Mouse (Mus musculus): ENCODE results near the gene Gucy1b1. TPM values are rescaled to one million over a fixed set of nuclear protein-coding genes. Genes with fewer than 3 reads are reported as not detected.
A peak's percentile ranks its signal among the peaks of the same experiment; 100 is the strongest.

Gucy1b1 gene
- total and polyA plus RNA-seq, 2 experiments from 2014 or later, result 15.6 to 24.3 TPM

DNA sequence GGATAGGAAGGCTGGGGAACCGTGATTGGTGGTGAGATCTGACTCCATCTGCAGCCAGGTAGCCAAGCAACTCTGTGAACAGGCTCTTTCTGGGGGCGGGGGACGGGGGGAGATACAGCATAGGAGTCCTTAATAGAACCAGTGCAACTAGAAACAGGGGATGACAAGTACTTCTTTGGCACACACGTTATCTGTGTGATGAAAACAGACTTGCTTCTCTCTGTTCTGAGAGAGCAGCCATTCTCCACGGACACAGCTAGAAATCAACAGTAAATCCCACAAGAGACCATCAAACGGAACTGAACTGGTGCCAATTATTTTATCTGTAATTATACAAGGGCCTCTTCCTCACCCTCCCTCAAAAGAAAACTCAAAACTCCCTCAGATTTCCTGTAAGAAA, 29.7 kb upstream of the Gucy1b1 start:
- Histone ChIP-seq H3K27ac (ENCODE audit: low read depth) (no peak overlapping the region), H3K36me3 (replicated peaks; ENCODE audit: control insufficient read depth, insufficient read depth, low read length) (no peaks in the 10 kb centered on the region; the same call in 1 of the 2 replicates), H3K4me1 (ENCODE audit: control insufficient read depth, insufficient read depth) (peaks cover 15% of the 10 kb centered on the region), H3K4me3 (ENCODE audit: low read depth, low read length) (no peak overlapping the region), H3K27me3 (ENCODE audit: control insufficient read depth, insufficient read depth, low read length) (no peaks in the 10 kb centered on the region), H3K9ac (replicated peaks; ENCODE audit: low read depth, low read length) (no peak overlapping the region), H3K9me3 (replicated peaks; ENCODE audit: control insufficient read depth, low read length) (no peaks in the 10 kb centered on the region), H3K4me2 (ENCODE audit: low read depth, low read length) (no peak overlapping the region)
- TF ChIP-seq CTCF (IDR thresholded peaks at IDR 0.05; ENCODE audit: low read depth) (no peak), EP300 (IDR thresholded peaks at IDR 0.05; ENCODE audit: low read depth) (no peak)
- no peak for ATAC-seq (ENCODE audit: insufficient read depth, low read depth)
- DNase-seq (ENCODE audit: low spot score), result peak; percentile 45
- 15% methylated on average over 6 of the region's 6 CpGs for WGBS

DNA sequence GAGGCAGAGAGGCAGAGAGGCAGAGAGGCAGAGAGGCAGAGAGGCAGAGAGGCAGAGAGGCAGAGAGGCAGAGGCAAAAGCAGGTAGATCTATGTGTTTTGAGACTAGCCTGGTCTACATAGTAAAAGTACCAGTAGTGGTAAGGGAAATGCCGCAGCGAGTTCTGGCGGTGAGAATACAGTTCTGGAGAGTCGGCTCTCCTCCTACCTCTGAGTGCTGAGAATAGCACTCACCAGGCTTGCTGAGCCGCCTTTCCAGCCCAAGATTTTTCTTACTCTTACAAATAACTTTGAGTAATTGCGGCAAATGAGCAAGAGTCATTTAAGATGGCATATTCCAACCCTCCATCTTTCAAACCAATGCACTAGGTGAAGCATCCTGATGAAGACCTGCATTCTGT, 24.6 kb upstream of the Gucy1b1 start:
- Histone ChIP-seq H3K9me3 (replicated peaks; ENCODE audit: control insufficient read depth, low read length) (no peaks in the 10 kb centered on the region), H3K4me3 (ENCODE audit: low read depth, low read length) (no peak overlapping the region), H3K4me2 (ENCODE audit: low read depth, low read length) (no peak overlapping the region), H3K36me3 (replicated peaks; ENCODE audit: control insufficient read depth, insufficient read depth, low read length) (no peaks in the 10 kb centered on the region; the same call in 1 of the 2 replicates), H3K27me3 (ENCODE audit: control insufficient read depth, insufficient read depth, low read length) (no peaks in the 10 kb centered on the region), H3K4me1 (ENCODE audit: control insufficient read depth, insufficient read depth) (0 out of 2 replicates have a peak, but pooled peaks cover 4% of the 10 kb centered on the region), H3K27ac (ENCODE audit: low read depth) (no peak overlapping the region), H3K9ac (replicated peaks; ENCODE audit: low read depth, low read length) (no peak overlapping the region)
- 70% methylated on average over 6 of the region's 6 CpGs for WGBS
- TF ChIP-seq CTCF (IDR thresholded peaks at IDR 0.05; ENCODE audit: low read depth) (no peak), EP300 (IDR thresholded peaks at IDR 0.05; ENCODE audit: low read depth) (no peak)
- DNase-seq (ENCODE audit: low spot score) (no peak), ATAC-seq (ENCODE audit: insufficient read depth, low read depth) (no peak)

DNA sequence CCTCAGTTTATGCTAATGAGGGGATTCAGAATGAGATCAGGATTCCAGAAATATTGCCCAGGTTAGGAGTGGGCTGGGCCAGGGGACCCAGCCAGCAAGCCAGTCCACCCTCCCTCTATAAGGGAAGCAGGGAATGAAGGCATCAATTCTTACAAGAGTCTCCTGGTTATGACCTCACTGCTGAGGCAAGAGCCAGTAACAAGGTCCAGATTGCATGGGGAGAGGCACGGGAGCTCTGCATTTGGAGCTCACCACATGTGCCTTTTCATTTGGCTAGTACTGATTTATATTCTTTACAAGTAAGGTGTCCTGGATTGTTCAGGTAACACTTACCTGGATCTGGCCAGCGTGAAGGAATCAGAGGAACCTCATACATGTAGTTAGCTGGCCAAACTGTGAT, 22.3 kb upstream of the Gucy1b1 start:
- no peak for TF ChIP-seq EP300 (IDR thresholded peaks at IDR 0.05; ENCODE audit: low read depth)
- TF ChIP-seq CTCF (IDR thresholded peaks at IDR 0.05; ENCODE audit: low read depth), result no peak
- no peak overlapping the region for H3K27ac ChIP-seq (ENCODE audit: low read depth)
- H3K4me1 ChIP-seq (ENCODE audit: control insufficient read depth, insufficient read depth), result no peaks in the 10 kb centered on the region
- H3K36me3 ChIP-seq (replicated peaks; ENCODE audit: control insufficient read depth, insufficient read depth, low read length), result no peaks in the 10 kb centered on the region; the same call in 1 of the 2 replicates
- no peaks in the 10 kb centered on the region for H3K27me3 ChIP-seq (ENCODE audit: control insufficient read depth, insufficient read depth, low read length)
- WGBS, result 72% methylated on average over 2 of the region's 2 CpGs
- H3K4me3 ChIP-seq (ENCODE audit: low read depth, low read length), result no peak overlapping the region
- H3K4me2 ChIP-seq (ENCODE audit: low read depth, low read length), result no peak overlapping the region
- no peak for ATAC-seq (ENCODE audit: insufficient read depth, low read depth)
- H3K9me3 ChIP-seq (replicated peaks; ENCODE audit: control insufficient read depth, low read length), result no peaks in the 10 kb centered on the region
- no peak overlapping the region for H3K9ac ChIP-seq (replicated peaks; ENCODE audit: low read depth, low read length)
- DNase-seq (ENCODE audit: low spot score), result no peak

DNA sequence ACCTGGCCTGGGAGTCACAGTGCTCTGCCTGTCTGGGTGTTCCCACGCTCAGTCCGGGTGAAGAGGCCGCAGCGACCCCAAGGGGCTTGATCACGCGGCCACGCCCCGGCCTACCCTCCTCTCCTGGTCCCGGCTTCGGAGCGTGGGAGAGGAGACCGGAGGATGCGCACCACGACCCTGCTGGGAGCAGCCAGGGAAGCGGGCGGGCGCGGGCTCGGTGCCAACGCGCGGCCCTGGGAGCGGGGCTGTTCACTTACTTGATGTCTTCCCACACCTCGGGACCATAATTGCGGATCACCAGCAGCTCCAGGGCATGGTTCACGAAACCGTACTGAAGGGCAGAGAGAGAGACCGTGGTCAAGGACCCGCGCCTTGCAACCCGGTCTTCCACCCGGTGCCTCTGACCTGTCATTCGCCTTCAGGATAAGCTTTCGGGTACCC, 728 bp downstream of the Gucy1b1 start:
- Histone ChIP-seq H3K4me2 (ENCODE audit: low read depth, low read length) (peak overlapping the region; percentile 95), H3K27ac (ENCODE audit: low read depth) (peak overlapping the region; percentile 72), H3K9me3 (replicated peaks; ENCODE audit: control insufficient read depth, low read length) (no peaks in the 10 kb centered on the region), H3K27me3 (ENCODE audit: control insufficient read depth, insufficient read depth, low read length) (no peaks in the 10 kb centered on the region), H3K4me1 (ENCODE audit: control insufficient read depth, insufficient read depth) (no peaks in the 10 kb centered on the region), H3K9ac (replicated peaks; ENCODE audit: low read depth, low read length) (peak overlapping the region; percentile 24), H3K36me3 (replicated peaks; ENCODE audit: control insufficient read depth, insufficient read depth, low read length) (no peaks in the 10 kb centered on the region), H3K4me3 (ENCODE audit: low read depth, low read length) (peak overlapping the region; percentile 67)
- under 1% methylated on average over 34 of the region's 34 CpGs for WGBS
- peak; percentile 31 for ATAC-seq (ENCODE audit: insufficient read depth, low read depth)
- peak; percentile 57 for DNase-seq (ENCODE audit: low spot score)
- no peak for TF ChIP-seq CTCF (IDR thresholded peaks at IDR 0.05; ENCODE audit: low read depth)
- TF ChIP-seq EP300 (IDR thresholded peaks at IDR 0.05; ENCODE audit: low read depth), result no peak

DNA sequence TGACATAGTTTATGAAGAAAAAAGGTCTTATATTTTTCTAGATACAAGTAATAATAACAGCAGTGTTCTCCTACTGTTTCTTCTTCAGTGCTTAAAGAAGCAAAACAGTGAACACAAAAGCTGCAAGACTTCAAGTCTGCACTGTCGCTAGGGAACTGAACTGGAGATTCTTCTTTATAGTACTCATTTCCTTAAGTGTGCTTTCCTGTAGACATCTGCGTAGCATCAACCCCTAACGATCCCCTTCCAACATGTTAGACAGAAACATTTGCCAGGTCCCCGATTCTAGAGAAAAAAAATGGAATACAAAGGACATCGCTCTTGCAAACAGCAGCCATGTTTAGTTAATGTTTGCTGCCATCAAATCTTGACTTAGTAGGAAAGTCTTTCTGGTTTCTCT, 6.7 kb downstream of the Gucy1b1 start:
- peak; percentile 43 for DNase-seq (ENCODE audit: low spot score)
- WGBS, result 63% methylated on average over 5 of the region's 5 CpGs
- ATAC-seq (ENCODE audit: insufficient read depth, low read depth), result no peak
- Histone ChIP-seq H3K27me3 (ENCODE audit: control insufficient read depth, insufficient read depth, low read length) (no peaks in the 10 kb centered on the region), H3K27ac (ENCODE audit: low read depth) (no peak overlapping the region), H3K36me3 (replicated peaks; ENCODE audit: control insufficient read depth, insufficient read depth, low read length) (no peaks in the 10 kb centered on the region), H3K9ac (replicated peaks; ENCODE audit: low read depth, low read length) (no peak overlapping the region), H3K4me2 (ENCODE audit: low read depth, low read length) (no peak overlapping the region), H3K4me3 (ENCODE audit: low read depth, low read length) (no peak overlapping the region), H3K9me3 (replicated peaks; ENCODE audit: control insufficient read depth, low read length) (no peaks in the 10 kb centered on the region), H3K4me1 (ENCODE audit: control insufficient read depth, insufficient read depth) (peaks cover 11% of the 10 kb centered on the region)
- TF ChIP-seq CTCF (IDR thresholded peaks at IDR 0.05; ENCODE audit: low read depth) (no peak), EP300 (IDR thresholded peaks at IDR 0.05; ENCODE audit: low read depth) (no peak)

Measured in heart, postnatal 0 days (tissue).